Mouse (Mus musculus) midbrain, postnatal 0 days (tissue): ENCODE measurements at regions not wholly inside any gene's neighbourhood (a gene's known extent, or its start where the extent isn't known, plus 50 kb on each side); places are given as distances from the start of the nearest gene placed in this dataset.
"Not testable (repeated sequence)": the region's sequence is repeated elsewhere in the genome, so short reads cannot be mapped to it uniquely, and the experiment has no call there.

Source experiments
- ATAC-seq: fragments of 200-750 bp; cut with Nextera tagmentation; 2 replicates; pipeline ENCODE4 v1.8.0; 2017; ENCODE audit warnings: moderate number of reproducible peaks, mild to moderate bottlenecking, moderate TSS enrichment, moderate library complexity; ENCODE audit not compliant: low FRiP score
- DNase-seq: peaks from one replicate; pipeline ENCODE4 v3.0.0-alpha.2; 2015; ENCODE audit warnings: low spot score
- H3K27ac ChIP-seq: fragments of 300-500 bp; sonication (generic); 2 replicates; pipeline ENCODE4 v1.5.1; 2014; ENCODE audit warnings: low read depth, mild to moderate bottlenecking, low read length, mixed read lengths
- H3K27me3 ChIP-seq: fragments of 300-500 bp; sonication (generic); 2 replicates; pipeline ENCODE4 v1.6.1; 2014; ENCODE audit warnings: low read length, control low read depth, mixed read lengths; ENCODE audit not compliant: insufficient read depth
- H3K36me3 ChIP-seq: fragments of 300-500 bp; sonication (generic); 2 replicates; pipeline ENCODE4 v1.6.1; 2014; ENCODE audit warnings: low read length, control low read depth, mixed read lengths; ENCODE audit not compliant: insufficient read depth
- H3K4me1 ChIP-seq: fragments of 300-500 bp; sonication (generic); 2 replicates; pipeline ENCODE4 v1.6.1; 2014; ENCODE audit warnings: mild to moderate bottlenecking, control low read depth, antibody characterized with exemption, low read length, mixed read lengths; ENCODE audit not compliant: insufficient read depth
- H3K4me2 ChIP-seq: fragments of 300-500 bp; sonication (generic); 2 replicates; pipeline ENCODE4 v1.6.1; 2014; ENCODE audit warnings: low read depth, mild to moderate bottlenecking, low read length, mixed read lengths; ENCODE audit not compliant: poor library complexity, severe bottlenecking
- H3K4me3 ChIP-seq: fragments of 300-500 bp; sonication (generic); 2 replicates; pipeline ENCODE4 v1.5.1; 2014; ENCODE audit warnings: low read depth, mild to moderate bottlenecking, low read length, moderate library complexity
- H3K9ac ChIP-seq: fragments of 300-500 bp; sonication (generic); replicated peaks from 2 replicates; pipeline ENCODE4 v1.6.1; 2014; ENCODE audit warnings: mild to moderate bottlenecking, low read length, moderate library complexity, mixed read lengths; ENCODE audit not compliant: poor library complexity, severe bottlenecking
- H3K9me3 ChIP-seq: fragments of 300-500 bp; sonication (generic); 2 replicates; pipeline ENCODE4 v1.6.1; 2016; ENCODE audit warnings: low read length, control low read depth
- CTCF ChIP-seq: IDR thresholded peaks from 2 replicates; pipeline ENCODE4 v1.5.1; 2016; ENCODE audit warnings: antibody characterized with exemption, mild to moderate bottlenecking
- WGBS: fragments of 180-500 bp; shearing (Covaris S2); extraction: QIAGEN DNeasy Blood & Tissue Kit; methylation state at CpG from one replicate; pipeline ENCODE4 v1.1.7; 2014; 5-methylcytosine and 5-hydroxymethylcytosine counted together

DNA sequence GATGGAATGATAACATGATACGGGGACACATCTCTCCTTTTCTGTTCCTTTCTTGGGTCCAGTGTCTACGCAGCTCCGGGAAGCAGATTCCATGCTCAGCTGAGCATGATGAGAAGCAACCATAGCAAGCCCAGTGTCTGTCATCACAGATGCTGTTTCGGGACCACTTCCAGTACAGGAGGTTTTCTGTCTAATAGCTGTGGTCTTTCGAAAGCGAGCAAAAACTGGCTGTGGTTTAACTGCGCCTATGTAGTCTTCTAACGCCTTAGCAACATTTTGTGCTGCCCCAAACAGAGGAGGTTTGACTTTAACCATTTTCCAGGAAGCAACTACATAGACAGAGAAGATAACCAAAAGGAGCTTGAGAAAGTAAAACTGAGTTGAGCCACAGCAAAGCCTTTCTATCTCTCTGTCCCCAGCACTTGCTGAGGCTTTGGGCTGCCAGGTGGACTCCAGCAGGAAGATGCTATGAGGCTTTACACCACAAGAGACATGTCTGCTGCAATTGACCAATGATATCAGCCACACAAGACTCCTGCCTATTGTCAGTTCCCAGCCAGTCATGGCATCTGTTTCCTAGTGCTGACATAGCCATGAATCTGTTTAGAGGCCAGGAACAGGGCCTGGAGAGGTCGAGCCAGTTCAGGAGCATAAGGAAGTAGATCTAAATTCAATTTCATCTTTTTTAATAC is 95.1 kb downstream of the Stard3nl start:
- H3K4me2 ChIP-seq, ATAC-seq: not testable (repeated sequence)
- peak; percentile 73 for DNase-seq

DNA sequence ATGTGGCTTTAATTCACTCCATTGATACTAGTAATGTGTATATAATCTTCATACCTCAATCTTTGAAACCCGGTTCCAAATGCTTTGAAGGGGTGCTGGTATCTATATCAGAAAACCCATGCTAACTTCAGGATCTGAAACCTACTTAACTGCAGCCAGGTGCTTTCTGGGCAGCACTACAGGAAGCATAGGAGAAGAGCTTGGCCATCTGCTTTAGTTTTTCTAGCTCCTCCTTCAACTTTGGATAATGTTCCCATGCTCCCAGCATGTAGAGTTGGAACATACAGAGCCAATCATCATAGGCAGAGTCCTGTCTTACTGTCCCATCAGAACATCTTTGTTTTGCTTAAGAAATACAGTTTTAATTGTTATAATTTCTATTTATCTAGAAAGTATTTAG is 99.3 kb downstream of the Stard3nl start:
- no peak for ATAC-seq
- H3K9ac ChIP-seq: no peak overlapping the region
- no peak overlapping the region for H3K4me3 ChIP-seq
- peak; percentile 2 for DNase-seq
- H3K4me1 ChIP-seq: no peaks in the 10 kb centered on the region
- WGBS: 79% methylated on average over 1 of the region's 1 CpGs
- H3K9me3 ChIP-seq: no peaks in the 10 kb centered on the region
- no peak overlapping the region for H3K27ac ChIP-seq
- no peaks in the 10 kb centered on the region for H3K36me3 ChIP-seq
- no peak for TF ChIP-seq CTCF
- H3K27me3 ChIP-seq: no peaks in the 10 kb centered on the region
- H3K4me2 ChIP-seq: no peak overlapping the region

More for the DNA sequence above, 95.1 kb downstream of the Stard3nl start:
- WGBS: 87% methylated on average over 9 of the region's 9 CpGs
- H3K27ac ChIP-seq, H3K36me3 ChIP-seq, H3K9me3 ChIP-seq, H3K9ac ChIP-seq, H3K27me3 ChIP-seq, H3K4me1 ChIP-seq, H3K4me3 ChIP-seq: not testable (repeated sequence)

DNA sequence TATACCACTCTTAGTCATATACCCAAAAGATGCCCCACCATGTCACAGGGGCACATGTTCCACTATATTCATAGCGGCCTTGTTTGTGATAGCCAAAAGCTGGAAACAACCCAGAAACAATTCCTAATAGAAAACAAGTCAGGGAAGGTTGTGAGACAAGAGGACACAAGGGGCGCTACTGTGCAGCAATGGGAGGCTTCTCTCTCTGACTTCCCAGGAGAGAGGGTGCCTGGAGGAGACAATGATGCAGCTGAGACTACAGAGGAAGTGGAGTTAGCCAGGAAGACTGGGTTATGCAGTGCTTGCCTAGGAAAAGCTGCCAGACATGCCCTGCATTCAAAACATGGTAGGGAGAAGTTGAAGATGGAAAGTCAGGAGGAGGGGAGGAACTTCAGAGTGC is 102.6 kb downstream of the Stard3nl start:
- Histone ChIP-seq H3K4me3 (no peak overlapping the region), H3K27me3 (no peaks in the 10 kb centered on the region), H3K36me3 (no peaks in the 10 kb centered on the region), H3K27ac (no peak overlapping the region), H3K4me1 (no peaks in the 10 kb centered on the region), H3K4me2 (no peak overlapping the region), H3K9me3 (no peaks in the 10 kb centered on the region), H3K9ac (no peak overlapping the region)
- ATAC-seq (no peak), DNase-seq (no peak)
- TF ChIP-seq CTCF: no peak
- 67% methylated on average over 2 of the region's 2 CpGs for WGBS

DNA sequence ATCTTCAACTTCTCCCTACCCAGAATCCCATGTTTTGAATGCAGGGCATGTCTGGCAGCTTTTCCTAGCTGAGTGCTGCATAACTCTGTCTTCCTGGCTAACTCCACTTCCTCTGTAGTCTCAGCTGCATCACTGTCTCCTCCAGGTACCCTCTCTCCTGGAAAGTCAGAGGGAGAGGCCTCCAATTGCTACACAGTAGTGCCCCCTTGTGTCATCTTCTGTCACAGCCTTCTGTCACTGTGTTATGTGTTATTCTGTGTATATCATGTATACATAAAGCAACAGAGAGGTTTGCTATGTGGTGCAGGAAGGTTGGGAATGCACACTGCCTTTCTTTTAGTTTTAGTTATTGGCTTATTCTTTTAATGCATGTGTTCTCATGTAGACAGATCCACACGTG is 112.4 kb downstream of the Stard3nl start:
- Histone ChIP-seq H3K9me3 (no peaks in the 10 kb centered on the region), H3K27me3 (no peaks in the 10 kb centered on the region), H3K36me3 (no peaks in the 10 kb centered on the region), H3K4me1 (no peaks in the 10 kb centered on the region), H3K4me3 (no peak overlapping the region), H3K4me2 (no peak overlapping the region), H3K9ac (no peak overlapping the region), H3K27ac (no peak overlapping the region)
- 75% methylated on average over 1 of the region's 1 CpGs for WGBS
- DNase-seq: peak; percentile 17
- peak; percentile 38 for TF ChIP-seq CTCF
- ATAC-seq: no peak

DNA sequence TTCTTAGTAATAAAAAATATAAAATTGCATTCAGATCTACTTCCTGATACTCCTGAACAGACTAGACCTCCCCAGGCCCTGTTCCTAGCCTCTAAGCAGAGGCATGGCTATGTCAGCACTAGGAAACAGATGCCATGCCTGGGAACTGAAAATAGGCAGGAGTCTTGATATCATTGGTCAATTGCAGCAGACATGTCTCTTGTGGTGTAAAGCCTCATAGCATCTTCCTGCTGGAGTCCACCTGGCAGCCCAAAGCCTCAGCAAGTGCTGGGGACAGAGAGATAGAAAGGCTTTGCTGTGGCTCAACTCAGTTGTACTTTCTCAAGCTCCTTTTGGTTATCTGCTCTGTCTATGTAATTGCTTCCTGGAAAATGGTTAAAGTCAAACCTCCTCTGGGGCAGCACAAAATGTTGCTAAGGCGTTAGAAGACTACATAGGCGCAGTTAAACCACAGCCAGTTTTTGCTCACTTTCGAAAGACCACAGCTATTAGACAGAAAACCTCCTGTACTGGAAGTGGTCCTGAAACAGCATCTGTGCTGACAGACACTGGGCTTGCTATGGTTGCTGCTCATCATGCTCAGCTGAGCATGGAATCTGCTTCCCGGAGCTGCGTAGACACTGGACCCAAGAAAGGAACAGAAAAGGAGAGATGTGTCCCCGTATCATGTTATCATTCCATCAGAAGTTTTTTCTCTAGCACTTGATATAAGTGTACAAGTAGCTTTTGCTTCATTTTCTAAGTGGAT is 122.9 kb downstream of the Stard3nl start:
- H3K27ac ChIP-seq, H3K36me3 ChIP-seq, H3K9me3 ChIP-seq, H3K27me3 ChIP-seq, H3K9ac ChIP-seq, H3K4me2 ChIP-seq, H3K4me1 ChIP-seq, H3K4me3 ChIP-seq: not testable (repeated sequence)
- 89% methylated on average over 6 of the region's 6 CpGs for WGBS
- ATAC-seq (peak; percentile 27; the same call in 1 of the 2 replicates), DNase-seq (peak; percentile 3)

DNA sequence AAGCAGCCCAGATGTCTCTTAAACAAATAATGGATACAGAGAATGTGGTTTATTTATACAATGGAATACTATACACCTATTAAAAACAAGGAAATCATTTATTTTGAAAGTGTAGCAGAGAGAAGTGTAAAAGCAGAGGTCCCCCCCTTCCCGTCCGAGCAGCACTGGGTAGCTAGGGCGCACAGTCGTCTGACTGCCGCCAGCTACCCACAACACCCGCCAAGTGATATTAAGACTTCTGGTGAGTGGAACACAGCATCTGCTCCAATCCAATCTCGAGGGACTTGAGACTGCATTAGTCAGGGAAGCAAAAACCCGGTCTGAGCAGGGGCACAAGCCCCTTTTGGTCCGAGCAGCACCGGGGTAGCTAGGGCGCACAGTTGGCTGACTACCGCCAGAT is 130.6 kb downstream of the Stard3nl start:
- not testable (repeated sequence) for H3K27me3 ChIP-seq, DNase-seq, H3K4me1 ChIP-seq, H3K36me3 ChIP-seq, H3K4me3 ChIP-seq, H3K9ac ChIP-seq, H3K9me3 ChIP-seq, H3K4me2 ChIP-seq, H3K27ac ChIP-seq, ATAC-seq
- 89% methylated on average over 12 of the region's 12 CpGs for WGBS

DNA sequence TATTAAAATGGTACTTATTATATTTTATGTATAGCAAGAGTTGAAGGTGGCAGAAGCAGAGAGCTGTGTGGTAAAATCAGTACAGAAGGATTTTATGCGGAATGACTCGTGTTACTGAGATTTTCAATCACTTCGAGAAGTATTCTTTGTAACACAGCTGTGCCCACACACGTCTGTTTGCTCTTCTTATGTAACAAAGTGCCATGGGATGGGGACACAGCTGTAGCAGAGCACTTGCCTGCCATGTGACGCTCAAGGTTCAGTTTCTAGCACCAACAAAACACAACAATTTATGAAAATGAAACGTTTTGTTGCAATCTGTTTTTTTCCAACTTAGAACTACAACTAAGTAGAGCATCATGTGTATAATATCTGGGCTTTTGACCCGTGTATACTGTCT is 149.0 kb downstream of the Stard3nl start:
- WGBS: 72% methylated on average over 6 of the region's 7 CpGs
- H3K27ac ChIP-seq: not testable (repeated sequence)

DNA sequence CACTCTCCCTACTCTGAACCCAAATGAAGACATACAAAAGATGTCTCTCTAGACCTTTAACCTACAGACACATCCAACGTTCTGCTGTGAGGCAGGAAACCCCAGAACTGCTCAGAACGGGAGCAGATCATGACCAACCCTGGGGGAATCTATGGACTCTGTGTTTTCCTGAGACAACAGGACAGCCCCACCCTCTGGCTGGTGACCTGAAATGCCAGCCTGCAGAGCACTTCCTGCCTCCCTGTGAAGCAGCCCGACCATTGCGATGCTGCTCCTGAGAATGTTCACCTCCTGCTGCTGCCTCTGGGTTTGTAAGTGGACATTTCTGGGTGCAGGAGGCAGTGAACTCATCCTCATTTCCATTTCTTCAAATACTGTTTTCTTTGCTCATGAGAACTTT is 153.0 kb downstream of the Stard3nl start:
- DNase-seq, H3K9ac ChIP-seq, H3K27ac ChIP-seq, H3K4me2 ChIP-seq, H3K36me3 ChIP-seq, H3K4me1 ChIP-seq, ATAC-seq, H3K4me3 ChIP-seq, H3K27me3 ChIP-seq, H3K9me3 ChIP-seq: not testable (repeated sequence)
- WGBS: 49% methylated on average over 4 of the region's 4 CpGs

More for the DNA sequence above, 149.0 kb downstream of the Stard3nl start:
- H3K9ac ChIP-seq, H3K27me3 ChIP-seq, H3K9me3 ChIP-seq, H3K4me3 ChIP-seq, ATAC-seq, DNase-seq, H3K36me3 ChIP-seq, H3K4me2 ChIP-seq, H3K4me1 ChIP-seq: not testable (repeated sequence)
